Mouse (Mus musculus) kidney, postnatal 0 days (tissue): ENCODE results near the gene Prkce. TPM values are rescaled to one million over a fixed set of nuclear protein-coding genes. Genes with fewer than 3 reads are reported as not detected.

Source experiments
- ATAC-seq: fragments of 200-750 bp; cut with Nextera tagmentation; replicated peaks from 2 replicates; pipeline ENCODE4 v1.8.0; 2017; ENCODE audit warnings: low read depth, moderate number of reproducible peaks, moderate TSS enrichment, moderate library complexity; ENCODE audit not compliant: low FRiP score
- DNase-seq: peaks from one replicate; pipeline ENCODE4 v3.0.0-alpha.2; 2016; ENCODE audit warnings: low spot score
- H3K27ac ChIP-seq: fragments of 300-500 bp; sonication (generic); 2 replicates; pipeline ENCODE4 v1.5.1; 2014; ENCODE audit warnings: mild to moderate bottlenecking
- H3K27me3 ChIP-seq: fragments of 300-500 bp; sonication (generic); 2 replicates; pipeline ENCODE4 v1.6.1; 2014; ENCODE audit warnings: low read length, mixed read lengths; ENCODE audit not compliant: insufficient read depth
- H3K36me3 ChIP-seq: fragments of 300-500 bp; sonication (generic); 2 replicates; pipeline ENCODE4 v1.6.1; 2014; ENCODE audit warnings: low read length, mixed read lengths; ENCODE audit not compliant: insufficient read depth
- H3K4me1 ChIP-seq: fragments of 300-500 bp; sonication (generic); replicated peaks from 2 replicates; pipeline ENCODE4 v1.6.1; 2014; ENCODE audit warnings: antibody characterized with exemption, low read length, mixed read lengths; ENCODE audit not compliant: insufficient read depth
- H3K4me2 ChIP-seq: fragments of 300-500 bp; sonication (generic); 2 replicates; pipeline ENCODE4 v1.6.1; 2014; ENCODE audit warnings: mild to moderate bottlenecking, low read length, moderate library complexity, mixed read lengths
- H3K4me3 ChIP-seq: fragments of 300-500 bp; sonication (generic); replicated peaks from 2 replicates; pipeline ENCODE4 v1.5.1; 2014; ENCODE audit warnings: low read depth, low read length
- H3K9ac ChIP-seq: fragments of 300-500 bp; sonication (generic); 2 replicates; pipeline ENCODE4 v1.6.1; 2014; ENCODE audit warnings: low read depth, low read length
- H3K9me3 ChIP-seq: fragments of 300-500 bp; sonication (generic); replicated peaks from 2 replicates; pipeline ENCODE4 v1.6.1; 2016; ENCODE audit warnings: low read length, inconsistent platforms, mixed read lengths
- CTCF ChIP-seq: IDR thresholded peaks from 2 replicates; pipeline ENCODE4 v1.5.1; 2016; ENCODE audit warnings: antibody characterized with exemption, low read depth, mild to moderate bottlenecking, moderate library complexity
- WGBS: fragments of 180-500 bp; shearing (Covaris S2); extraction: QIAGEN DNeasy Blood & Tissue Kit; methylation state at CpG from one replicate; pipeline ENCODE4 v1.1.7; 2014; 5-methylcytosine and 5-hydroxymethylcytosine counted together
- polyA plus RNA-seq: library from polyadenylated mRNA; unstranded; fragments of >200 nt; fragmentation: Nextera tagmentation; extraction: Ambion mirVana; gene quantifications from 2 replicates; pipeline ENCODE4 v1.2.1, GENCODE M21; 2015

Gene Prkce
- polyA plus RNA-seq, 1 experiment from 2014 or later: 6.0 TPM

- no peaks in the 10 kb centered on the region for H3K9me3 ChIP-seq
- no peak for TF ChIP-seq CTCF
- no peaks in the 10 kb centered on the region for H3K36me3 ChIP-seq
- H3K4me3 ChIP-seq: no peak overlapping the region
- no peak for DNase-seq
- 84% methylated on average over 3 of the region's 3 CpGs for WGBS
- no peaks in the 10 kb centered on the region for H3K4me1 ChIP-seq
- no peak overlapping the region for H3K4me2 ChIP-seq
- H3K27me3 ChIP-seq: no peaks in the 10 kb centered on the region
- no peak overlapping the region for H3K27ac ChIP-seq
- ATAC-seq: no peak
- H3K9ac ChIP-seq: no peak overlapping the region
Observed at GRCm38 (mm10) chr17:86438278-86438661, 270.7 kb downstream of the Prkce start.

- no peak for ATAC-seq
- Histone ChIP-seq H3K4me2 (no peak overlapping the region), H3K4me3 (no peak overlapping the region), H3K27ac (no peak overlapping the region), H3K9me3 (no peaks in the 10 kb centered on the region), H3K9ac (no peak overlapping the region), H3K4me1 (no peaks in the 10 kb centered on the region), H3K36me3 (no peaks in the 10 kb centered on the region), H3K27me3 (no peaks in the 10 kb centered on the region)
- 83% methylated on average over 5 of the region's 5 CpGs for WGBS
- TF ChIP-seq CTCF: no peak
- DNase-seq: no peak
Observed at GRCm38 (mm10) chr17:86438763-86439162, 271.2 kb downstream of the Prkce start.

GRCm38 (mm10) chr17:86441098-86441497 is 273.5 kb downstream of the Prkce start:
- H3K4me2 ChIP-seq: no peak overlapping the region
- no peaks in the 10 kb centered on the region for H3K9me3 ChIP-seq
- WGBS: 90% methylated on average over 7 of the region's 7 CpGs
- H3K4me3 ChIP-seq: no peak overlapping the region
- H3K27ac ChIP-seq: no peak overlapping the region
- H3K36me3 ChIP-seq: no peaks in the 10 kb centered on the region
- H3K27me3 ChIP-seq: no peaks in the 10 kb centered on the region
- peaks cover 2% of the 10 kb centered on the region; the same call in 1 of the 2 replicates for H3K4me1 ChIP-seq
- no peak for ATAC-seq
- no peak overlapping the region for H3K9ac ChIP-seq
- DNase-seq: no peak
- no peak for TF ChIP-seq CTCF

- no peaks in the 10 kb centered on the region for H3K9me3 ChIP-seq
- H3K9ac ChIP-seq: no peak overlapping the region
- H3K27ac ChIP-seq: no peak overlapping the region
- H3K4me3 ChIP-seq: no peak overlapping the region
- H3K4me2 ChIP-seq: no peak overlapping the region
- H3K27me3 ChIP-seq: no peaks in the 10 kb centered on the region
- WGBS: 84% methylated on average over 7 of the region's 7 CpGs
- no peak for ATAC-seq
- H3K36me3 ChIP-seq: no peaks in the 10 kb centered on the region
- peaks cover 2% of the 10 kb centered on the region; the same call in 1 of the 2 replicates for H3K4me1 ChIP-seq
- no peak for TF ChIP-seq CTCF
- no peak for DNase-seq
Observed at GRCm38 (mm10) chr17:86443886-86444285, 276.3 kb downstream of the Prkce start.

- DNase-seq: peak; percentile 96
- WGBS: 34% methylated on average over 15 of the region's 15 CpGs
Observed at GRCm38 (mm10) chr17:86444578-86445419, 277.2 kb downstream of the Prkce start.

GRCm38 (mm10) chr17:86445420-86445720 is 277.8 kb downstream of the Prkce start:
- Histone ChIP-seq H3K4me3 (no peak overlapping the region), H3K27ac (no peak overlapping the region), H3K9ac (0 out of 2 replicates have a peak overlapping the region, but pooled peaks have one; percentile 18), H3K27me3 (no peaks in the 10 kb centered on the region), H3K9me3 (no peaks in the 10 kb centered on the region), H3K4me1 (peaks cover 2% of the 10 kb centered on the region; the same call in 1 of the 2 replicates), H3K4me2 (0 out of 2 replicates have a peak overlapping the region, but pooled peaks have one; percentile 12), H3K36me3 (no peaks in the 10 kb centered on the region)
- ATAC-seq: no peak
- TF ChIP-seq CTCF: no peak
- WGBS: 71% methylated on average over 3 of the region's 3 CpGs
- no peak for DNase-seq

More at GRCm38 (mm10) chr17:86444578-86445419, 277.2 kb downstream of the Prkce start:
- Histone ChIP-seq H3K27ac (peak overlapping the region; percentile 36; the same call in 1 of the 2 replicates), H3K4me3 (no peak overlapping the region), H3K27me3 (no peaks in the 10 kb centered on the region), H3K4me2 (peak overlapping the region; percentile 12; the same call in 1 of the 2 replicates), H3K4me1 (peaks cover 2% of the 10 kb centered on the region; the same call in 1 of the 2 replicates), H3K36me3 (no peaks in the 10 kb centered on the region), H3K9ac (0 out of 2 replicates have a peak overlapping the region, but pooled peaks have one; percentile 18), H3K9me3 (no peaks in the 10 kb centered on the region)
- peak; percentile 99 for TF ChIP-seq CTCF
- ATAC-seq: peak; percentile 95
